Mouse (Mus musculus) E14TG2a.4 (cell line): ENCODE measurements around the gene Maats1.

Experiments
- CTCF ChIP-seq: conservative IDR thresholded peaks from 2 replicates; pipeline ENCODE4 v1.5.1; 2014; ENCODE audit warnings: low read length
- POU5F1 ChIP-seq: IDR thresholded peaks from 2 replicates; pipeline ENCODE4 v1.6.1; 2014; ENCODE audit warnings: low read length, borderline replicate concordance

GRCm38 (mm10) chr16:38390322-38390721, 48.4 kb upstream of the Maats1 start:
- TF ChIP-seq CTCF = no peak
- no peak for TF ChIP-seq POU5F1
